Mouse (Mus musculus): ENCODE results near the gene Olfr90. TPM values are rescaled to one million over a fixed set of nuclear protein-coding genes. Genes with fewer than 3 reads are reported as not detected.

Olfr90 gene
- polyA plus RNA-seq, 1 experiment: not detected

- Histone ChIP-seq H3K36me3 (ENCODE audit: control insufficient read depth, insufficient read depth) (peaks cover 6% of the 10 kb centered on the region), H3K27me3 (ENCODE audit: control insufficient read depth, insufficient read depth, insufficient read length) (no peaks in the 10 kb centered on the region)
- TF ChIP-seq FOSL1 (IDR thresholded peaks at IDR 0.05; ENCODE audit: insufficient read depth, low read length, poor library complexity, severe bottlenecking) (no peak), CEBPB (IDR thresholded peaks at IDR 0.05; ENCODE audit: low read depth) (no peak), CTCF (IDR thresholded peaks at IDR 0.05; ENCODE audit: control insufficient read depth, insufficient read depth, insufficient read length) (no peak), MYOD1 (IDR thresholded peaks at IDR 0.05; ENCODE audit: control insufficient read depth, insufficient read length, low read depth) (no peak), MAX (IDR thresholded peaks at IDR 0.05) (no peak), USF1 (IDR thresholded peaks at IDR 0.05; ENCODE audit: low read depth) (no peak), MYOG (IDR thresholded peaks at IDR 0.05; ENCODE audit: control insufficient read depth, extremely low read depth, insufficient read length) (no peak)
Observed at GRCm38 (mm10) chr17:37078193-37078592, 10.1 kb downstream of the Olfr90 start.

GRCm38 (mm10) chr17:37075766-37076165 lies 12.5 kb downstream of the Olfr90 start:
- Histone ChIP-seq H3K4me3 (ENCODE audit: insufficient read depth, poor library complexity, severe bottlenecking) (no peak overlapping the region), H3K27me3 (ENCODE audit: control insufficient read depth, insufficient read depth, insufficient read length) (no peaks in the 10 kb centered on the region), H3K36me3 (ENCODE audit: control insufficient read depth, insufficient read depth) (peaks cover 20% of the 10 kb centered on the region), H3ac (ENCODE audit: control insufficient read depth, insufficient read length, low read depth) (no peak overlapping the region), H3K79me3 (ENCODE audit: low read depth) (no peaks in the 10 kb centered on the region), H3K79me2 (ENCODE audit: control insufficient read depth, insufficient read depth) (no peaks in the 10 kb centered on the region)
- no peak for TF ChIP-seq USF1 (IDR thresholded peaks at IDR 0.05; ENCODE audit: low read depth)
- TF ChIP-seq MYOD1 (IDR thresholded peaks at IDR 0.05; ENCODE audit: control insufficient read depth, insufficient read length, low read depth): no peak
- no peak for TF ChIP-seq CTCF (IDR thresholded peaks at IDR 0.05; ENCODE audit: control insufficient read depth, insufficient read depth, insufficient read length)
- TF ChIP-seq MYOG (IDR thresholded peaks at IDR 0.05; ENCODE audit: control insufficient read depth, extremely low read depth, insufficient read length): no peak
- TF ChIP-seq FOSL1 (IDR thresholded peaks at IDR 0.05; ENCODE audit: insufficient read depth, low read length, poor library complexity, severe bottlenecking): no peak
- TF ChIP-seq CEBPB (IDR thresholded peaks at IDR 0.05; ENCODE audit: low read depth): no peak
- no peak for TF ChIP-seq MAX (IDR thresholded peaks at IDR 0.05)

More at GRCm38 (mm10) chr17:37078193-37078592, 10.1 kb downstream of the Olfr90 start:
- Histone ChIP-seq H3K79me3 (ENCODE audit: low read depth) (no peaks in the 10 kb centered on the region), H3K79me2 (ENCODE audit: control insufficient read depth, insufficient read depth) (no peaks in the 10 kb centered on the region), H3K4me3 (ENCODE audit: insufficient read depth, poor library complexity, severe bottlenecking) (no peak overlapping the region), H3ac (ENCODE audit: control insufficient read depth, insufficient read length, low read depth) (no peak overlapping the region)

- Histone ChIP-seq H3ac (ENCODE audit: control insufficient read depth, insufficient read length, low read depth) (no peak overlapping the region), H3K79me2 (ENCODE audit: control insufficient read depth, insufficient read depth) (no peaks in the 10 kb centered on the region), H3K27me3 (ENCODE audit: control insufficient read depth, insufficient read depth, insufficient read length) (no peaks in the 10 kb centered on the region), H3K79me3 (ENCODE audit: low read depth) (no peaks in the 10 kb centered on the region), H3K4me3 (ENCODE audit: insufficient read depth, poor library complexity, severe bottlenecking) (no peak overlapping the region), H3K36me3 (ENCODE audit: control insufficient read depth, insufficient read depth) (peaks cover 25% of the 10 kb centered on the region)
- TF ChIP-seq MYOG (IDR thresholded peaks at IDR 0.05; ENCODE audit: control insufficient read depth, extremely low read depth, insufficient read length): no peak
- TF ChIP-seq FOSL1 (IDR thresholded peaks at IDR 0.05; ENCODE audit: insufficient read depth, low read length, poor library complexity, severe bottlenecking): no peak
- no peak for TF ChIP-seq MYOD1 (IDR thresholded peaks at IDR 0.05; ENCODE audit: control insufficient read depth, insufficient read length, low read depth)
- TF ChIP-seq MAX (IDR thresholded peaks at IDR 0.05): no peak
- TF ChIP-seq CTCF (IDR thresholded peaks at IDR 0.05; ENCODE audit: control insufficient read depth, insufficient read depth, insufficient read length): no peak
- no peak for TF ChIP-seq USF1 (IDR thresholded peaks at IDR 0.05; ENCODE audit: low read depth)
- TF ChIP-seq CEBPB (IDR thresholded peaks at IDR 0.05; ENCODE audit: low read depth): no peak
Observed at GRCm38 (mm10) chr17:37075181-37075580, 13.1 kb downstream of the Olfr90 start.

GRCm38 (mm10) chr17:37072730-37073276 lies 15.5 kb downstream of the Olfr90 start:
- no peak for TF ChIP-seq CEBPB (IDR thresholded peaks at IDR 0.05; ENCODE audit: low read depth)
- TF ChIP-seq CTCF (IDR thresholded peaks at IDR 0.05; ENCODE audit: control insufficient read depth, insufficient read depth, insufficient read length): no peak
- no peak for TF ChIP-seq MYOD1 (IDR thresholded peaks at IDR 0.05; ENCODE audit: control insufficient read depth, insufficient read length, low read depth)
- no peak for TF ChIP-seq MYOG (IDR thresholded peaks at IDR 0.05; ENCODE audit: control insufficient read depth, extremely low read depth, insufficient read length)
- TF ChIP-seq USF1 (IDR thresholded peaks at IDR 0.05; ENCODE audit: low read depth): no peak
- TF ChIP-seq FOSL1 (IDR thresholded peaks at IDR 0.05; ENCODE audit: insufficient read depth, low read length, poor library complexity, severe bottlenecking): no peak
- no peak for TF ChIP-seq MAX (IDR thresholded peaks at IDR 0.05)
- H3K79me3 ChIP-seq (ENCODE audit: low read depth): no peaks in the 10 kb centered on the region
- H3K27me3 ChIP-seq (ENCODE audit: control insufficient read depth, insufficient read depth, insufficient read length): no peaks in the 10 kb centered on the region
- H3K79me2 ChIP-seq (ENCODE audit: control insufficient read depth, insufficient read depth): no peaks in the 10 kb centered on the region
- no peak overlapping the region for H3K4me3 ChIP-seq (ENCODE audit: insufficient read depth, poor library complexity, severe bottlenecking)
- H3ac ChIP-seq (ENCODE audit: control insufficient read depth, insufficient read length, low read depth): no peak overlapping the region
- peaks cover 35% of the 10 kb centered on the region for H3K36me3 ChIP-seq (ENCODE audit: control insufficient read depth, insufficient read depth)

GRCm38 (mm10) chr17:37072080-37072729 lies 16.1 kb downstream of the Olfr90 start:
- H3K4me3 ChIP-seq (ENCODE audit: insufficient read depth, poor library complexity, severe bottlenecking): no peak overlapping the region
- H3K36me3 ChIP-seq (ENCODE audit: control insufficient read depth, insufficient read depth): peaks cover 39% of the 10 kb centered on the region

More at GRCm38 (mm10) chr17:37072080-37072729, 16.1 kb downstream of the Olfr90 start:
- Histone ChIP-seq H3K79me3 (ENCODE audit: low read depth) (no peaks in the 10 kb centered on the region), H3K79me2 (ENCODE audit: control insufficient read depth, insufficient read depth) (no peaks in the 10 kb centered on the region), H3K27me3 (ENCODE audit: control insufficient read depth, insufficient read depth, insufficient read length) (no peaks in the 10 kb centered on the region), H3ac (ENCODE audit: control insufficient read depth, insufficient read length, low read depth) (no peak overlapping the region)
- TF ChIP-seq CTCF (IDR thresholded peaks at IDR 0.05; ENCODE audit: control insufficient read depth, insufficient read depth, insufficient read length) (no peak), MYOD1 (IDR thresholded peaks at IDR 0.05; ENCODE audit: control insufficient read depth, insufficient read length, low read depth) (no peak), MYOG (IDR thresholded peaks at IDR 0.05; ENCODE audit: control insufficient read depth, extremely low read depth, insufficient read length) (no peak), MAX (IDR thresholded peaks at IDR 0.05) (no peak), USF1 (IDR thresholded peaks at IDR 0.05; ENCODE audit: low read depth) (no peak)

Measured in C2C12 (cell line).